Mouse (Mus musculus) colon, adult 2 months (tissue): ENCODE results near the gene Cav3. TPM values are rescaled to one million over a fixed set of nuclear protein-coding genes. Genes with fewer than 3 reads are reported as not detected.

Experiments used
- polyA plus RNA-seq: library from polyadenylated mRNA; depleted of rRNA; stranded (reverse); fragments of >200 nt; gene quantifications from 2 replicates; pipeline ENCODE4 v1.2.3, GENCODE M21; 2012; rRNA removed

Gene Cav3
- 6.7 and 7.9 TPM in 2 replicates for polyA plus RNA-seq

DNA sequence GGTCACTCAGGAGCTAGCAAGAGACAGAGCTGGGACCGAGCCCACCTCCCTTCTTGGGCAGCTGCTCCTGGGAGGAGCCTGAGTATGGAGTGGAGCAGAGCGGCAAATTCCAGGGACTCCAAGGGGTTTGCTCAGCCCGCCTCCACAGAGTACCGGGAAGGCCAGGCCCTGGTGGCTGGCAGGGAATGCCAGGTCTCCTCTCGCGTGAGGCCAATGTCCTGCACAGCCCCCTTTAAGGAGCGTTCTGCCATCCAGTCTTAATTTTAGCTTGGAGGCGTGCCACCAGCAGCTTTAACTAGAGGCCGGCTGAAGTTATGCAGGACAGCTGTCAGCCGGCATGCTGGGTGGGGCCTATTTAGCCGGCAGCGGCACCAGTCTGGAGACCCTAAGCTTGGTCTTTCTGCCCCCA lies at the start of gene Cav3:
Gene Cav3 (plus strand): TSS at position 165 of the 409 bp plus-strand sequence.

DNA sequence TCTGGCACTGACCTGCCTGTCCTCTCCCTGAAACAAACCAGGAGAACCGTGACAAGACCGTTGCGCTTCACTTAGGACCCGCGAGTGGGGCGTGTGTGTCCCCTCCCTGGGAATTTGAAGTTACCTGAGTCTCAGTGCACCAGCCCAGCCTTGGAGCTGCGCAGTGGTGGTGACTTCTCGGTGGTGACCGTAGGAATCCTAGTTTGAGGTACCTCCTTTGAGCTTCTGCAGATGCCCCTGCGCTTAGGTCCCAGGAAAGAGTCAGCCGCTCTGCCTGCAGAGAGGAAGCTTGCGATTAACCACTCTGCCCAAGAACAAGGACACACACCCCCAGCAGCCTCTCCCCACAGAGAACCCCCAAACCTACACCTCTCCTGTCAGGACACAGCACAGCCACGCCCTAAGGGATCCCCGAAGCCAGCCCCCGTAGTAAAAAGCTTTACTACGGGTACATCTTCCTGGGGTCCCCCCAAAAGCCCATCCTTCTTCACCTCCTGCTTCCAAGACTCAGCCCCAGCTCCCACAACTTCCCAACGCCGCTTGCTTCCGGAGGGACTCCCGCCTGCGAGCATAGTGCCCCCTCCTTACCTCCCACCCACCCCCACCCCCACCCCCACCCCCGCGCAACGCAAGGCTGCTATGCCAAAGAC lies 30.7 kb downstream of the Cav3 start, which contains the start of gene Oxtr:
Gene Oxtr (minus strand): TSS at position 34 of the 650 bp plus-strand sequence.

Other genes starting within 250 kb of the Cav3 start
- gene Lmcd1, start 185.7 kb upstream of the Cav3 start, polyA plus RNA-seq, result 2.8 and 3.3 TPM in 2 replicates
- gene Ssu2, start 71.5 kb upstream of the Cav3 start, polyA plus RNA-seq, result 5.2 and 5.8 TPM in 2 replicates
- 0.45 and 0.60 TPM in 2 replicates for gene Oxtr, start 30.4 kb downstream of the Cav3 start, polyA plus RNA-seq
- gene Rad18, start 237.2 kb downstream of the Cav3 start, polyA plus RNA-seq, result 0.74 and 1.3 TPM in 2 replicates